Mouse (Mus musculus): ENCODE data around the gene Hdgfl2.
A peak's percentile ranks its signal among the peaks of the same experiment; 100 is the strongest.
"Not testable (repeated sequence)": the region's sequence is repeated elsewhere in the genome, so short reads cannot be mapped to it uniquely, and the experiment has no call there.

Gene Hdgfl2

GRCm38 (mm10) chr17:56062081-56062480 lies 17.4 kb upstream of the Hdgfl2 start:
- DNase-seq (ENCODE audit: low spot score) = no peak

- DNase-seq (ENCODE audit: low spot score) = not testable (repeated sequence)
These were observed 13.7 kb upstream of the Hdgfl2 start for GRCm38 (mm10) chr17:56065715-56066114.

- no peak for DNase-seq (ENCODE audit: low spot score)
These were observed 13.0 kb upstream of the Hdgfl2 start for GRCm38 (mm10) chr17:56066451-56066850.

- DNase-seq (ENCODE audit: low spot score) = no peak
These were observed 10.4 kb upstream of the Hdgfl2 start for GRCm38 (mm10) chr17:56069066-56069465.

- DNase-seq (ENCODE audit: low spot score) = no peak
These were observed 8.3 kb upstream of the Hdgfl2 start for GRCm38 (mm10) chr17:56071126-56071525.

- DNase-seq (ENCODE audit: low spot score) = no peak
These were observed 7.2 kb upstream of the Hdgfl2 start for GRCm38 (mm10) chr17:56072243-56072642.

GRCm38 (mm10) chr17:56074097-56074826 lies 5.2 kb upstream of the Hdgfl2 start:
- peak; percentile 55 for DNase-seq (ENCODE audit: low spot score)

GRCm38 (mm10) chr17:56074827-56075208 lies 4.6 kb upstream of the Hdgfl2 start, which contains the start of gene Ubxn6:
TSS of gene Ubxn6 (minus strand) at chr17:56075028.
- DNase-seq (ENCODE audit: low spot score) = peak; percentile 91

GRCm38 (mm10) chr17:56077523-56077922 lies 1.9 kb upstream of the Hdgfl2 start:
- DNase-seq (ENCODE audit: low spot score) = no peak

GRCm38 (mm10) chr17:56078361-56078760 lies 1.1 kb upstream of the Hdgfl2 start:
- not testable (repeated sequence) for DNase-seq (ENCODE audit: low spot score)

GRCm38 (mm10) chr17:56079921-56080320 lies 487 bp downstream of the Hdgfl2 start:
- no peak for DNase-seq (ENCODE audit: low spot score)

- DNase-seq (ENCODE audit: low spot score) = no peak
These were observed 1.5 kb downstream of the Hdgfl2 start for GRCm38 (mm10) chr17:56080781-56081585.

- DNase-seq (ENCODE audit: low spot score) = no peak
These were observed 12.9 kb downstream of the Hdgfl2 start for GRCm38 (mm10) chr17:56092312-56092711.

- no peak for DNase-seq (ENCODE audit: low spot score)
These were observed 13.4 kb downstream of the Hdgfl2 start for GRCm38 (mm10) chr17:56092794-56093193.

GRCm38 (mm10) chr17:56096883-56097282 lies 17.4 kb downstream of the Hdgfl2 start:
- no peak for DNase-seq (ENCODE audit: low spot score)

GRCm38 (mm10) chr17:56098180-56098579 lies 18.7 kb downstream of the Hdgfl2 start:
- DNase-seq (ENCODE audit: low spot score) = no peak

- no peak for DNase-seq (ENCODE audit: low spot score)
These were observed 19.5 kb downstream of the Hdgfl2 start for GRCm38 (mm10) chr17:56098711-56099572.

- DNase-seq (ENCODE audit: low spot score) = no peak
These were observed 21.4 kb downstream of the Hdgfl2 start for GRCm38 (mm10) chr17:56100811-56101210.

GRCm38 (mm10) chr17:56102158-56102557 lies 22.7 kb downstream of the Hdgfl2 start:
- no peak for DNase-seq (ENCODE audit: low spot score)

GRCm38 (mm10) chr17:56102927-56103326 lies 23.5 kb downstream of the Hdgfl2 start:
- no peak for DNase-seq (ENCODE audit: low spot score)

- DNase-seq (ENCODE audit: low spot score) = no peak
These were observed 24.2 kb downstream of the Hdgfl2 start for GRCm38 (mm10) chr17:56103465-56104285.
